In genomic region chr4:137480191-137480992, GRCm38 (mm10) we compare ENCODE assay signal across 11 mouse cellular contexts. TPM values are rescaled to one million over a fixed set of nuclear protein-coding genes. Genes with fewer than 3 reads are reported as not detected.
DNase-seq lines count a peak whose midpoint lies in the region; ATAC-seq and TF ChIP-seq lines count a peak whose summit lies in the region.
"Had no signal": no experiment of that assay in that cellular context is flagged by ENCODE, and none has a peak within 500 bp of the region (broad histone marks: within the 10 kb centered on the region; RNA-seq: fewer than 3 reads in every experiment).

No protein-coding gene starts in this region.

- no peak for ATAC-seq in heart, embryonic 14.5 days (ENCODE audit: insufficient number of reproducible peaks, insufficient read depth, low FRiP score, low read depth)
- no peak for ATAC-seq in embryonic facial prominence, embryonic 11.5 days (replicated peaks; ENCODE audit: insufficient number of reproducible peaks, low FRiP score, low TSS enrichment, low read depth)
- ATAC-seq in liver, embryonic 14.5 days (ENCODE audit: insufficient read depth): peak; percentile 50; the same call in 1 of the 2 replicates
- no peak for ATAC-seq in megakaryocyte, adult 5-6 weeks (ENCODE audit: poor library complexity, severe bottlenecking)

- H3K4me1 ChIP-seq in heart, embryonic 14.5 days (ENCODE audit: control insufficient read depth in 2 of 2, insufficient read depth in 2 of 2, low read length in 2 of 2): peaks cover 89 to 92% of the 10 kb centered on the region in 2 experiments
- peaks cover 30% of the 10 kb centered on the region for H3K4me1 ChIP-seq in embryonic facial prominence, embryonic 11.5 days (ENCODE audit: control insufficient read depth, insufficient read depth, low read length)
- H3K4me1 ChIP-seq in liver, embryonic 14.5 days (replicated peaks; ENCODE audit: control insufficient read depth in 2 of 2, insufficient read depth in 2 of 2, low read length in 1 of 2): peaks cover 3 to 31% of the 10 kb centered on the region in 2 experiments

- DNase-seq in heart, postnatal 14 days: no peak
- peak; percentile 48 for DNase-seq in embryonic facial prominence, embryonic 11.5 days (ENCODE audit: low spot score)
- peak; percentile 85 for DNase-seq in kidney, adult 9 months
- DNase-seq in liver, embryonic 14.5 days (ENCODE audit: low read depth in 3 of 3, low spot score in 3 of 3): peak in 1 of 3 experiments; percentile 34
- no peak for DNase-seq in thymus, postnatal 36 days
- no peak for DNase-seq in cerebellum, adult 11 months
- DNase-seq: gastrocnemius, postnatal 10 days; lung, adult 2 months had no signal

- 23% methylated on average over 19 of the region's 19 CpGs for WGBS in heart, embryonic 14.5 days
- WGBS in embryonic facial prominence, embryonic 11.5 days: 12% methylated on average over 18 of the region's 19 CpGs
- 51% methylated on average over 19 of the region's 19 CpGs for WGBS in liver, embryonic 14.5 days (ENCODE audit: insufficient replicate concordance)

- H3K27ac ChIP-seq in heart, embryonic 14.5 days (replicated peaks in 1 of 2; ENCODE audit: control insufficient read depth in 1 of 2, insufficient read depth in 1 of 2, low read depth in 2 of 2, low read length in 2 of 2): peak overlapping the region; percentile 71 to 86
- H3K27ac ChIP-seq in embryonic facial prominence, embryonic 11.5 days (replicated peaks; ENCODE audit: low read depth, low read length): peak overlapping the region; percentile 31
- no peak overlapping the region for H3K27ac ChIP-seq in liver, embryonic 14.5 days

- intact Hi-C loops in heart, postnatal 14 days (cut with DNase I): no loop called here

- H3K9me3 ChIP-seq in heart, embryonic 14.5 days (ENCODE audit: control insufficient read depth, low read length): no peaks in the 10 kb centered on the region
- H3K9me3 ChIP-seq in embryonic facial prominence, embryonic 11.5 days (replicated peaks; ENCODE audit: control insufficient read depth, low read length): no peaks in the 10 kb centered on the region
- H3K9me3 ChIP-seq in liver, embryonic 14.5 days (ENCODE audit: control insufficient read depth, low read length): no peaks in the 10 kb centered on the region

- no peak for TF ChIP-seq EP300 in liver, embryonic 14.5 days (IDR thresholded peaks at IDR 0.05; ENCODE audit: low read depth)

- H3K4me3 ChIP-seq in heart, embryonic 14.5 days (ENCODE audit: control insufficient read depth in 1 of 2, insufficient read depth in 1 of 2, low read depth in 1 of 2, low read length in 2 of 2): no peak overlapping the region
- no peak overlapping the region for H3K4me3 ChIP-seq in embryonic facial prominence, embryonic 11.5 days (ENCODE audit: low read depth, low read length)
- no peak overlapping the region for H3K4me3 ChIP-seq in liver, embryonic 14.5 days (ENCODE audit: insufficient read depth in 1 of 2, low read depth in 2 of 2, low read length in 2 of 2)

- H3K27me3 ChIP-seq in heart, embryonic 14.5 days (ENCODE audit: control insufficient read depth, insufficient read depth, low read length): no peaks in the 10 kb centered on the region
- H3K27me3 ChIP-seq in embryonic facial prominence, embryonic 11.5 days (ENCODE audit: control insufficient read depth, insufficient read depth, low read length): no peaks in the 10 kb centered on the region
- no peaks in the 10 kb centered on the region for H3K27me3 ChIP-seq in liver, embryonic 14.5 days (ENCODE audit: control insufficient read depth, insufficient read depth, low read length)

- H3K9ac ChIP-seq in heart, embryonic 14.5 days (ENCODE audit: low read length): peak overlapping the region; percentile 58
- H3K9ac ChIP-seq in embryonic facial prominence, embryonic 11.5 days (replicated peaks; ENCODE audit: low read length): no peak overlapping the region; the same call in 1 of the 2 replicates
- no peak overlapping the region for H3K9ac ChIP-seq in liver, embryonic 14.5 days (replicated peaks)

- peaks cover 5% of the 10 kb centered on the region; the same call in 1 of the 2 replicates for H3K36me3 ChIP-seq in heart, embryonic 14.5 days (ENCODE audit: control insufficient read depth, insufficient read depth, low read length)
- H3K36me3 ChIP-seq in embryonic facial prominence, embryonic 11.5 days (replicated peaks; ENCODE audit: control insufficient read depth, insufficient read depth, low read depth, low read length): no peaks in the 10 kb centered on the region
- no peaks in the 10 kb centered on the region for H3K36me3 ChIP-seq in liver, embryonic 14.5 days (replicated peaks; ENCODE audit: control insufficient read depth, insufficient read depth, low read depth)

- no peak for TF ChIP-seq CTCF in liver, embryonic 14.5 days (IDR thresholded peaks at IDR 0.05; ENCODE audit: low read depth)

- peak overlapping the region; percentile 35 for H3K4me2 ChIP-seq in heart, embryonic 14.5 days (ENCODE audit: low read length)
- no peak overlapping the region for H3K4me2 ChIP-seq in embryonic facial prominence, embryonic 11.5 days (ENCODE audit: low read depth, low read length)
- peak overlapping the region; percentile 4; the same call in 1 of the 2 replicates for H3K4me2 ChIP-seq in liver, embryonic 14.5 days (ENCODE audit: low read depth)

RNA-seq across cellular contexts. Expression of gene Hspg2, which starts 11.8 kb away (rescaled TPM):
- 67.5 and 68.3 TPM in 2 replicates for polyA plus RNA-seq in heart, embryonic 14.5 days (2014; fragmentation: Nextera tagmentation; extraction: Ambion mirVana)
- total RNA-seq in heart, postnatal 14 days (2021): 100 to 1,000 TPM; 436 to 447 TPM
- 14.4 and 17.6 TPM in 2 replicates for polyA plus RNA-seq in embryonic facial prominence, embryonic 11.5 days (2014; fragmentation: Nextera tagmentation; extraction: Ambion mirVana)
- polyA plus RNA-seq in liver, embryonic 14.5 days (2012; rRNA removed): 2.4 and 3.3 TPM in 2 replicates
- polyA plus RNA-seq in liver, embryonic 14.5 days (2014; fragmentation: Nextera tagmentation; extraction: Ambion mirVana): 4.3 and 5.0 TPM in 2 replicates
- total RNA-seq in megakaryocyte, adult 5-6 weeks (2015): under 0.01 TPM in 1 of 2 replicates, not detected in the other
- 0.04 TPM in 2 replicates for total RNA-seq in megakaryocyte, adult 5-6 weeks (2017)

RNA-seq across cellular contexts. Expression of gene 1700013G24Rik, which starts 27.3 kb away (rescaled TPM):
- polyA plus RNA-seq in heart, embryonic 14.5 days (2014; fragmentation: Nextera tagmentation; extraction: Ambion mirVana): not detected in 2 replicates
- total RNA-seq in heart, postnatal 14 days (2021): not detected
- not detected in 2 replicates for polyA plus RNA-seq in embryonic facial prominence, embryonic 11.5 days (2014; fragmentation: Nextera tagmentation; extraction: Ambion mirVana)
- not detected in 2 replicates for polyA plus RNA-seq in liver, embryonic 14.5 days (2012; rRNA removed)
- not detected in 2 replicates for polyA plus RNA-seq in liver, embryonic 14.5 days (2014; fragmentation: Nextera tagmentation; extraction: Ambion mirVana)
- not detected in 2 replicates for total RNA-seq in megakaryocyte, adult 5-6 weeks (2015)
- total RNA-seq in megakaryocyte, adult 5-6 weeks (2017): not detected in 2 replicates
- total RNA-seq: gastrocnemius, postnatal 10 days; neutrophil, adult 5-6 weeks had no signal

RNA-seq across cellular contexts. Expression of gene Cela3b, which starts 50.1 kb away (rescaled TPM):
- polyA plus RNA-seq in heart, embryonic 14.5 days (2014; fragmentation: Nextera tagmentation; extraction: Ambion mirVana): not detected in 2 replicates
- not detected for total RNA-seq in heart, postnatal 14 days (2021)
- not detected in 2 replicates for polyA plus RNA-seq in embryonic facial prominence, embryonic 11.5 days (2014; fragmentation: Nextera tagmentation; extraction: Ambion mirVana)
- 0.06 TPM in 2 replicates for polyA plus RNA-seq in liver, embryonic 14.5 days (2012; rRNA removed)
- polyA plus RNA-seq in liver, embryonic 14.5 days (2014; fragmentation: Nextera tagmentation; extraction: Ambion mirVana): not detected in 2 replicates
- total RNA-seq in megakaryocyte, adult 5-6 weeks (2015): 0.30 TPM in 1 of 2 replicates, not detected in the other
- total RNA-seq in megakaryocyte, adult 5-6 weeks (2017): 1.7 TPM in 1 of 2 replicates, not detected in the other
- total RNA-seq: gastrocnemius, postnatal 10 days; neutrophil, adult 5-6 weeks had no signal

Comparison
In these comparisons a context has a peak if more than half of its experiments do, and no peak if none do; other contexts are left out.
1. DNase-seq: peak in embryonic facial prominence, embryonic 11.5 days (single experiment) and kidney, adult 9 months (single experiment); none in heart, postnatal 14 days (0 of 2), thymus, postnatal 36 days (0 of 2) and cerebellum, adult 11 months (single experiment).